Mouse (Mus musculus): ENCODE measurements around the gene Ccnt2. TPM values are rescaled to one million over a fixed set of nuclear protein-coding genes. Genes with fewer than 3 reads are reported as not detected.

Gene Ccnt2
- polyA plus RNA-seq, 1 experiment from 2014 or later: 70.9 TPM

DNA sequence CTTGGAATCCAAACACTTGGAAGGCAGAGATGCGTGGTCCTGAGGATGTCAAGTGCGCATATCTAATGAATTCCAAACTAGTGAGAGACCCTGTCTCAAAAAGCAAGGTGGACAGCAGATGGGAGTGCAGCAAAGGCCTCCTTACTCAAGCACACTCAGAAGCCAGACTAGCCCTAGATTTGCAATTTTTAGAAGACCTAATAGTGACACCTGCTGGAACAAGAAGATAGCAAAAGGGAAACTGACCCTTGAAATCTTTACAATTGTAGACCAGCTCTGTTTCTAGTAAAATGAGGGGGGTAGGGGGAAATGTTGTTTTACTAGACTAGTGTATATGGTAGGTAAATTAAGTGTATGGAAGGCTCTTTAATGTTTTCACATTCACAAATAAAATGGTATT, 8.5 kb upstream of the Ccnt2 start:
- WGBS: 47% methylated on average over 2 of the region's 2 CpGs
- H3K4me1 ChIP-seq (replicated peaks): no peaks in the 10 kb centered on the region
- H3K27me3 ChIP-seq (replicated peaks): no peaks in the 10 kb centered on the region
- ATAC-seq (ENCODE audit: insufficient number of reproducible peaks, low FRiP score): no peak
- H3K4me2 ChIP-seq: no peak overlapping the region
- H3K36me3 ChIP-seq: no peaks in the 10 kb centered on the region
- H3K27ac ChIP-seq (ENCODE audit: poor library complexity, severe bottlenecking): no peak overlapping the region
- no peaks in the 10 kb centered on the region for H3K9me3 ChIP-seq (replicated peaks)
- no peak overlapping the region for H3K9ac ChIP-seq
- H3K4me3 ChIP-seq: no peak overlapping the region

DNA sequence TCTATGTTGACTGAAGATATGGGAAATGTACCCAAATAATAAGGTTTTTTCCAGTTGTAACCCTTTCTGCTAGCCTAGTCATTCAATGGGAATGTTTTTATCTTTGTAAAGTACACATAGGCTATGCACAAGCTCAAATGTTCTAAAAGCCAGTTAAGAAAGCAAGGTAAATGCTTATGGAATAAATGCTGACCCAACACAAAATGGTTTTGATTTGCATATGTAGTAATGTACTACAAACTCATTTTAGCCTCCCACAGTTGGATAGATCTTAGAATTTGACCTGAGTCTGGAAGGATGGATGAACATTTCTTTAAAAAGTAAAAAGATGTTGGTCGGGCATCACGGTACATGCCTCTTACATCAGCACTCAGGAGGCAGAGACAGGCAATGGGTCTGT, 7.2 kb upstream of the Ccnt2 start:
- Histone ChIP-seq H3K4me2 (no peak overlapping the region), H3K4me1 (replicated peaks) (no peaks in the 10 kb centered on the region), H3K9ac (no peak overlapping the region), H3K9me3 (replicated peaks) (no peaks in the 10 kb centered on the region), H3K4me3 (no peak overlapping the region), H3K27ac (ENCODE audit: poor library complexity, severe bottlenecking) (no peak overlapping the region), H3K36me3 (0 out of 2 replicates have a peak, but pooled peaks cover 5% of the 10 kb centered on the region), H3K27me3 (replicated peaks) (no peaks in the 10 kb centered on the region)
- no peak for ATAC-seq (ENCODE audit: insufficient number of reproducible peaks, low FRiP score)
- 77% methylated on average over 2 of the region's 2 CpGs for WGBS

DNA sequence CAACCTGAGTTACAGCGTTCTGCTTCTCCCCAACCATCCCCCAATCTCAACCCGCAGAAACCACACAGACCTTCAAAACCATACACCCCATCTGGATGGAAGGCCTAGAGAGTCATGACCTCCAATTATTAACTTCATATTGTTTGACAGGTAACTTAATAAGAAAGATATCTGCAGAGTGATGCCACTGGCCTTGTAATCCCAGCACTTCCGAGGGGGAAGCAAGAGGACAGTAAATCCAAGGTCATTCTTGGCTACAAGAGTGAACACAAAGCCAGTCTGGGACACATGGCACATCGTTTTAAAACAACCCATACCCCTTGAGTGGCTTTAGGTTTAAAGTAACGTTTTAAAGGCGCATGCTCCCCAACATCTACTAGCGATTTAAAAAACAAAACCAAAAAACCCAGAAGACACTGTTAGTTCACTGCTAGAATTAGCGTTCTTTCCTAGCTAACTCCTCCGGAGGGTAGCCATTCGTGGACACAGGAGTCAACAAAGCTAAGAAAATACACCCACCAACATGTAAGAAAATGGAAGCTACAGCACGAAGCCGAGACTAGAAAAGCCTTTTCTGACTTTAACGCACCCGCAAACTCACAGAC, 664 bp upstream of the Ccnt2 start:
- WGBS: 1% methylated on average over 14 of the region's 14 CpGs
- peak; percentile 16 for ATAC-seq (ENCODE audit: insufficient number of reproducible peaks, low FRiP score)
- Histone ChIP-seq H3K27ac (ENCODE audit: poor library complexity, severe bottlenecking) (peak overlapping the region; percentile 96), H3K9me3 (replicated peaks) (no peaks in the 10 kb centered on the region), H3K4me2 (peak overlapping the region; percentile 83), H3K27me3 (replicated peaks) (no peaks in the 10 kb centered on the region), H3K36me3 (peaks cover 12% of the 10 kb centered on the region; the same call in 1 of the 2 replicates), H3K9ac (peak overlapping the region; percentile 83), H3K4me3 (peak overlapping the region; percentile 83), H3K4me1 (replicated peaks) (peaks cover 28% of the 10 kb centered on the region)

GRCm38 (mm10) chr1:127774501-127774880, 527 bp downstream of the Ccnt2 start:
- Histone ChIP-seq H3K4me3 (peak overlapping the region; percentile 83), H3K27ac (ENCODE audit: poor library complexity, severe bottlenecking) (peak overlapping the region; percentile 96), H3K9me3 (replicated peaks) (no peaks in the 10 kb centered on the region), H3K4me2 (peak overlapping the region; percentile 53), H3K4me1 (replicated peaks) (peaks cover 38% of the 10 kb centered on the region), H3K9ac (peak overlapping the region; percentile 93), H3K36me3 (peaks cover 20% of the 10 kb centered on the region), H3K27me3 (replicated peaks) (no peaks in the 10 kb centered on the region)
- peak; percentile 41 for ATAC-seq (ENCODE audit: insufficient number of reproducible peaks, low FRiP score)
- WGBS: under 1% methylated on average over 31 of the region's 31 CpGs

GRCm38 (mm10) chr1:127775206-127775720, 1.3 kb downstream of the Ccnt2 start:
- Histone ChIP-seq H3K4me2 (peak overlapping the region; percentile 91), H3K36me3 (peaks cover 20% of the 10 kb centered on the region), H3K27me3 (replicated peaks) (no peaks in the 10 kb centered on the region), H3K4me1 (replicated peaks) (peaks cover 45% of the 10 kb centered on the region), H3K9me3 (replicated peaks) (no peaks in the 10 kb centered on the region), H3K4me3 (peak overlapping the region; percentile 83), H3K9ac (peak overlapping the region; percentile 82), H3K27ac (ENCODE audit: poor library complexity, severe bottlenecking) (no peak overlapping the region)
- ATAC-seq (ENCODE audit: insufficient number of reproducible peaks, low FRiP score): no peak
- whole genome bisulfite sequencing: 7% methylated on average over 10 of the region's 10 CpGs

DNA sequence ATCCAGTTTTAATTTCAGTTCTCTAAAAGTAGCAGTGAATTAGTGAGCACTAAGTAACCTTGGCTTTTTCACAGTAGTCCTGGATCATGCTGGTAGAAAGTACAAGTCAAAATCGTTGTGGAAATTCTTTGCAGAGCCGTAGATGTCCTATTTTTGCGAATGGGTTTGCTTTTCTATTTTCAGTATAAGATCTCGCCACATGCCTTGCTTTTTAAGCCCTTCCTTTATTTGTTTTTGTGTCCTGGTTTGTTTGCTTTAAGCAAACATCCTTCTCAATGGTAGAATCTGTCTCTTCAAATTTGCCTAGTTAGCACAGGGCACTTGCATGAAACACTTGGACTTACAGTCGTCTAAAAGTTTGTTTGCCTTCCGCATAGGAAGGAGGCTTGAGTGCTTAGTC, 2.3 kb downstream of the Ccnt2 start:
- WGBS: 48% methylated on average over 6 of the region's 6 CpGs
- Histone ChIP-seq H3K9me3 (replicated peaks) (no peaks in the 10 kb centered on the region), H3K27ac (ENCODE audit: poor library complexity, severe bottlenecking) (no peak overlapping the region), H3K9ac (no peak overlapping the region), H3K36me3 (peaks cover 19% of the 10 kb centered on the region), H3K4me1 (replicated peaks) (peaks cover 52% of the 10 kb centered on the region), H3K4me3 (peak overlapping the region; percentile 25; the same call in 1 of the 2 replicates), H3K27me3 (replicated peaks) (no peaks in the 10 kb centered on the region), H3K4me2 (peak overlapping the region; percentile 46)
- ATAC-seq (ENCODE audit: insufficient number of reproducible peaks, low FRiP score): no peak

DNA sequence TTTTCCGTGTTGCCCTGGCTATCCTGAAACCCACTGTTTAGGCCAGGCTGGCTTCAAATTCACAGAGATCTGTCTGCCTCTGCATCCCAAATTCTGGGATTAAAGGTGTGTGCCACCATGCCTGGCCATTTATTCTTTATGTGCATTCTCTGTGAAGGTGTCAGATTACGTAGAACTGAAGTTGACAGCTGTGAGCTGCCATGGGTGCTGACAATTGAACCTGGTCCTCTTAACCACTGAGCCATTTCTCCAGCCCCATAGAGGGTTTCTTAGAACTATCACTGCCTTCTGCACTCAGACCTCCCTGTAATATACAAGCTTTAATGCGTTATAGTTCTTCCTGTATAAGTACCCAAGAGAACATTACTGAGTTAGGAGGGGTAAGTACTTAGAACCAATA, 4.6 kb downstream of the Ccnt2 start:
- H3K36me3 ChIP-seq: peaks cover 11% of the 10 kb centered on the region
- ATAC-seq (ENCODE audit: insufficient number of reproducible peaks, low FRiP score): no peak
- 80% methylated on average over 3 of the region's 3 CpGs for whole genome bisulfite sequencing
- no peak overlapping the region for H3K4me2 ChIP-seq
- H3K4me3 ChIP-seq: no peak overlapping the region
- no peak overlapping the region for H3K9ac ChIP-seq
- H3K27ac ChIP-seq (ENCODE audit: poor library complexity, severe bottlenecking): no peak overlapping the region
- H3K4me1 ChIP-seq (replicated peaks): peaks cover 65% of the 10 kb centered on the region
- H3K9me3 ChIP-seq (replicated peaks): no peaks in the 10 kb centered on the region
- H3K27me3 ChIP-seq (replicated peaks): no peaks in the 10 kb centered on the region

GRCm38 (mm10) chr1:127780142-127780541, 6.2 kb downstream of the Ccnt2 start:
- Histone ChIP-seq H3K4me3 (no peak overlapping the region), H3K36me3 (peaks cover 11% of the 10 kb centered on the region), H3K27me3 (replicated peaks) (no peaks in the 10 kb centered on the region), H3K9me3 (replicated peaks) (no peaks in the 10 kb centered on the region), H3K4me2 (peak overlapping the region; percentile 45), H3K4me1 (replicated peaks) (peaks cover 74% of the 10 kb centered on the region), H3K27ac (ENCODE audit: poor library complexity, severe bottlenecking) (no peak overlapping the region), H3K9ac (no peak overlapping the region)
- WGBS: 5% methylated on average over 3 of the region's 3 CpGs
- ATAC-seq (ENCODE audit: insufficient number of reproducible peaks, low FRiP score): no peak

DNA sequence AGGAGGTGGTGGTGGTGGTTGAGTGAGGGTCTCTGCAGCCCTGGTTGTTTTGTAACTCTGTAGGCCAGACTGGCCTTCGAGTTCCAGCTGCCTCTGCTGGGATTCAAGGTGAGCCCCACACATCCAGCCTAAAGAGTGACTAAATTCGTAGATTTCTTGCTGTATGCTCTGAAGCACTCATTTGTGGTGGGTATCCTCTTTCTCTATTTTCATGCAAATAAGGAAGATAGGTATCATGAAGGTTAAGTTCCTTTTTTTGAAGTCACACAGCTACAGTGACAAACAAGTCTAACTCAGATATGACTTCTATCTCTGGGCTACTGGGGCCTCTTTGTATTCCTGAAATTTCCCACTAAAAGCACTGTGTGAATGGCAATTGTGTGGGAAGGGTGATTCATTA, 6.9 kb downstream of the Ccnt2 start:
- Histone ChIP-seq H3K9ac (no peak overlapping the region), H3K4me3 (no peak overlapping the region), H3K36me3 (peaks cover 11% of the 10 kb centered on the region), H3K27ac (ENCODE audit: poor library complexity, severe bottlenecking) (no peak overlapping the region), H3K9me3 (replicated peaks) (no peaks in the 10 kb centered on the region), H3K4me2 (no peak overlapping the region), H3K27me3 (replicated peaks) (no peaks in the 10 kb centered on the region), H3K4me1 (replicated peaks) (peaks cover 77% of the 10 kb centered on the region)
- ATAC-seq (ENCODE audit: insufficient number of reproducible peaks, low FRiP score): no peak
- 56% methylated on average over 2 of the region's 2 CpGs for WGBS

DNA sequence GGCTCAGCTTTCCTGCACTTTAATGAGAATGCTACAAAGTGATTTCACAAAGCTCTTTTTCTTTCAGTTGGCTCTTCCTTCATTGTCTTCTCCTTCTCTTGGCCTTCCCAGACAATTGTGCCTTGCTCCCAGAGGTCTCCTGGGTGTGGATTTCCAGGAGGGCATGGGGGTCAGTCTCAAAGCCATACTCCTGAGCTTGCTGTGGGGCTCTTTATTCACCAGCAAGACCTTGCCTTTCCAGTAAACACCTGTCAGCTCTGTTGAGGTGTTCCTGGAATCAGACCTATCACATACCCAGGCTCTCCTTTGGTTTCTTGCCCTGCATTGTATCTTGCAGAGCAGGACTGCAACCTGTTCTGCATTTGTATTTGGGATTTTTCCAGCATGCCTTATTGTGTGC, 9.9 kb downstream of the Ccnt2 start:
- Histone ChIP-seq H3K36me3 (0 out of 2 replicates have a peak, but pooled peaks cover 4% of the 10 kb centered on the region), H3K27ac (ENCODE audit: poor library complexity, severe bottlenecking) (no peak overlapping the region; the same call in 1 of the 2 replicates), H3K4me3 (no peak overlapping the region), H3K4me2 (no peak overlapping the region), H3K9me3 (replicated peaks) (no peaks in the 10 kb centered on the region), H3K4me1 (replicated peaks) (peaks cover 72% of the 10 kb centered on the region), H3K27me3 (replicated peaks) (no peaks in the 10 kb centered on the region), H3K9ac (no peak overlapping the region)
- no peak for ATAC-seq (ENCODE audit: insufficient number of reproducible peaks, low FRiP score)

DNA sequence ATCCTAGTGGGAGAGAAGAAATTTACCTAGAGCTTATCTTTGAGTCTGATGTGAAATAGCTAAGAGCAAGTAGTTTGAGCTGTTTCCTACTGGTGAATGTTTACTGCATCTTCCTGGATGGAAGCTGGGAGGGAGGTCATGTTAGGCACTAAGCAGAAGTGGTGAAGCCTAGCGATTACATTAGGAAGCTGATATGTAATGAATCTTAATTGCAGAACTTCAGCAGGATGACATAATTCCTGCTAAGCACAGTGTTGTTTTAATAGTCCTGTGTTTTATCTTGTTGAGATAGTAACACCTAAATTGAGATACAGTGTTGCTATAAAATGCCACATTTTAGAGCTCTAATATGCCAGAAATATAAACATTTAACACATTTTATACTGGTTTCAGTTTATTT, 11.9 kb downstream of the Ccnt2 start:
- Histone ChIP-seq H3K27me3 (replicated peaks) (no peaks in the 10 kb centered on the region), H3K27ac (ENCODE audit: poor library complexity, severe bottlenecking) (no peak overlapping the region), H3K9ac (no peak overlapping the region), H3K9me3 (replicated peaks) (no peaks in the 10 kb centered on the region), H3K4me1 (replicated peaks) (peaks cover 70% of the 10 kb centered on the region), H3K4me2 (no peak overlapping the region), H3K36me3 (no peaks in the 10 kb centered on the region), H3K4me3 (no peak overlapping the region)
- ATAC-seq (ENCODE audit: insufficient number of reproducible peaks, low FRiP score): no peak
- WGBS: 29% methylated on average over 1 of the region's 1 CpGs

DNA sequence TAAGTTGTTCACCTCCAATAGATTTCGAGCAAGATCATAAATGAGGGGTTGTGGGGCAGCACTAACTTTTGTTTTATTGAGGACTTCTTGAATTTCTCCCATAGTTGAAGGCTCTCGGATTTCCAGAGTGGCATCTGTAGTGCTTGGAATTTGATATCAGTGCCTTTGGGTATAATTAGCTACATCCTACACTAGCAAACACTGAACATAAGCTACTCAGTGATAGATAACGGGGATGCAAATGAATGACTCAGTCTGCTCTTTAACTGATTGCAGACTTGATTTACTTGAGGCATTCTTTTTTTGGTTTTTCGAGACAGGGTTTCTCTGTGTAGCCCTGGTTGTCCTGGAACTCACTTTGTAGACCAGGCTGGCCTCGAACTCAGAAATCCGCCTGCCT, 15.0 kb downstream of the Ccnt2 start:
- 46% methylated on average over 6 of the region's 6 CpGs for WGBS
- H3K27ac ChIP-seq (ENCODE audit: poor library complexity, severe bottlenecking): peak overlapping the region; percentile 60; the same call in 1 of the 2 replicates

More for the DNA sequence above, 15.0 kb downstream of the Ccnt2 start:
- Histone ChIP-seq H3K36me3 (peaks cover 9% of the 10 kb centered on the region), H3K9ac (no peak overlapping the region), H3K4me1 (replicated peaks) (peaks cover 43% of the 10 kb centered on the region), H3K4me3 (no peak overlapping the region), H3K4me2 (no peak overlapping the region), H3K27me3 (replicated peaks) (no peaks in the 10 kb centered on the region), H3K9me3 (replicated peaks) (no peaks in the 10 kb centered on the region)
- ATAC-seq (ENCODE audit: insufficient number of reproducible peaks, low FRiP score): no peak

Data from heart, embryonic 12.5 days (tissue).